Mouse (Mus musculus) spleen, postnatal 4 days (tissue): ENCODE data around the gene Gm20716.

Source experiments
- DNase-seq, 2 experiments: peaks; one replicate each; pipeline ENCODE4 v3.0.0; 2022; ENCODE audit warnings: low spot score in 2 of 2

The Gm20716 gene

DNA sequence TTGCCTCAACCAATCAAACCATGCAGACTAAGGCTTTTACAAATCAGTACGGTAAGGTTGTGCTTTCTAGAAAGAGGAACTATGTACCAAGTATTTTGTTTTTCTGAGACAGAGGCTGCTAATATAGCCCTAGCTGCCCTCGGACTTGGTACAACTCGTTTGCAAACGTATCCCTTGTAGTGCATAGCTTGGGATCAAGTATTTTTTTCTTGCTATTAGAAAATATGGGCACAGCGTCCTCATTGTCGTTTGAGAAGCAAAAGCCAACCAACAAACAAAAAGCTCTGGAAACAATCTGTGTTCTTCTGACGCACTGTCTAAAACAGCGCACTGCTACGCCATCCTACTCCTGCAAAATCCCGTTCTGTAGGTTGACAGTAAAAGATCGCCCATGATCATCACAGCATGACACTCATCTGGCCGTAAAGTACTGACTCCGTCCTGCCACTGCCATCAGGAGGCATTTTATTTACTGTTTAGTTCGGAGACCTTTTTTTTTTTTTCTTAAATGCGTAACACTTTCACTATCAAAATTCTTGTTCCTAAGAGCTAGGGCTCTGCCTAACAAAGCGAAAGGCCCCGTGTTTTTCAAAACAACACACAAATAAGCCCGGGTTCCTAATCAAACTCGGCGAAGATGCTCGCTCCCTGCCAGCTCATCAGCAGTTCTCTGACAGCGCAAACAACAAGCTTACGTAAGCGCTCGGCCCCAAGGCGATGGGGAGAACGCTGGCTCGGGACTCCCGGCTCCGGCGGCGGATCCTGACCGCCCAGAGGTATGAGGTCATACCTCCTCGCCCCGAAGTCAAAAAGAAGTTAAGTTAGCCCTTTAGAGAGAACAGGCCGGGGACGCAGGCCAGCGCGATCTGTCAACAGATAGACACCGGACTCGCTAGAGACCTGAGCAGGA is 793 bp downstream of the Gm20716 start:
- peak in 1 of 2 experiments; percentile 42 for DNase-seq

DNA sequence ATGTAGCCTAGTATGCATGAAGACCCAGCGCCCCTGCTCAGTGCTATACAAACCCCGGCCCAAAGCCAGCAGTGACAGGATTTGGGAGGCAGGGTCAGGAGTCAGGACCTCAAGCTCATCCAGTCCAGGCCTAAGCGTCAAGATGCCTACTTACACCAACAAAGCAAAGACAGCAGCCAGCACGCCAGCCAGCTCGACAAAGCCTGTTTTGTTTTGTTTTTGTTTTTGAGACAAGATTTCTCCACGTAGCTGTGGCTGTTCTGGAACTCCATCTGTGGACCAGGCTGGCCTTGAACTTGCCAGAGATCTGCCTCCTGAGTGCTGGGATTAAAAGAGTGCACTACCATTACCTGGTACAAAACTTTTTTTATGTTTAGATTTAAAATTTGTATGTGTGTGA is 6.8 kb downstream of the Gm20716 start:
- DNase-seq, result no peak

DNA sequence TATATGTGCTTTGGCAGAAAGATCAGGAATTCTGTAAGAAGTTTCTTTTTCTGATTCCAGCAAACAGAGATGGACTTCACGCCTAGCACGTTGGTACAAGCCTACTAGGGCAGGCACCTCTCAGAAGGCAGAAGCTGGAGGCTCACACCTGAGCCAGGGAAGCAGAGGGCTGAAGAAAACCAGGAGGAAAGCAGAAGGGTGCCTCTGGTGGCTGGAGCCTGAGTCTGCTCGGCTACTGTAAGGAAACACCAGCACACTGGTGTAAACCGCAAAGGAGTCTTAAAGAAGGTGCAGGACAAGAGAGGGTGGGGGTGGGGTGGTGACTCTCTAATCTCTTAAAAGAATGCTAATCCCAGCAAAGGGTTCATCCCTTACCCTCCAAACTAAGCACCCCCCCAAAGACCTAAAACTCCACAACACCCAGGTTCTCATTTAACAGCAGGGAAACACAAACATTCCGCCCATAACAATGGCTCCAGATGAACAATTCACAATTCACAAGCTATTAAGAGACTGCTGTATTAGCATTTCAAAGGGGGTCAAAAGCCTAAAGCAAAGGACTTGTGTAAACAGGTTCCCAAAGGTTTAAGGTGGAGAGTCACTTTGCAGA is 16.3 kb downstream of the Gm20716 start:
- DNase-seq, result no peak

DNA sequence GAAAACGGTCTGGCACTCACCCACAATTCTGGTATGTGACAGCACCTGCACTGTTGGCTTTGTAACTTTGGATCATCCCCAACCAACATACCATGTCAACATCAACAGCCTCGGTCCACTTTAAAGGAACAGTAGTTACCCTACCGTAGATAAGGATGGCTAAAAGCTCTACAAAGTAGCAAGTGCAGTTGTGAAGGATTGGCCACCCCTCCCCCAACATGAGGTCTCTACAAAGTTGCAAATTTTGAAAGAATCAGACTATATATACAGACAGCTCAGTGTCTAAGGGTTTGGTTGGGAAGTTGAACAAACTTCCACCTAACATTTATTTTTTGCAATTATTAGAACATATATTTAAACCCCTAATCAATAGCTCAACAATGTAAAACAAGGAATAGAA is 22.3 kb downstream of the Gm20716 start:
- DNase-seq, result no peak

DNA sequence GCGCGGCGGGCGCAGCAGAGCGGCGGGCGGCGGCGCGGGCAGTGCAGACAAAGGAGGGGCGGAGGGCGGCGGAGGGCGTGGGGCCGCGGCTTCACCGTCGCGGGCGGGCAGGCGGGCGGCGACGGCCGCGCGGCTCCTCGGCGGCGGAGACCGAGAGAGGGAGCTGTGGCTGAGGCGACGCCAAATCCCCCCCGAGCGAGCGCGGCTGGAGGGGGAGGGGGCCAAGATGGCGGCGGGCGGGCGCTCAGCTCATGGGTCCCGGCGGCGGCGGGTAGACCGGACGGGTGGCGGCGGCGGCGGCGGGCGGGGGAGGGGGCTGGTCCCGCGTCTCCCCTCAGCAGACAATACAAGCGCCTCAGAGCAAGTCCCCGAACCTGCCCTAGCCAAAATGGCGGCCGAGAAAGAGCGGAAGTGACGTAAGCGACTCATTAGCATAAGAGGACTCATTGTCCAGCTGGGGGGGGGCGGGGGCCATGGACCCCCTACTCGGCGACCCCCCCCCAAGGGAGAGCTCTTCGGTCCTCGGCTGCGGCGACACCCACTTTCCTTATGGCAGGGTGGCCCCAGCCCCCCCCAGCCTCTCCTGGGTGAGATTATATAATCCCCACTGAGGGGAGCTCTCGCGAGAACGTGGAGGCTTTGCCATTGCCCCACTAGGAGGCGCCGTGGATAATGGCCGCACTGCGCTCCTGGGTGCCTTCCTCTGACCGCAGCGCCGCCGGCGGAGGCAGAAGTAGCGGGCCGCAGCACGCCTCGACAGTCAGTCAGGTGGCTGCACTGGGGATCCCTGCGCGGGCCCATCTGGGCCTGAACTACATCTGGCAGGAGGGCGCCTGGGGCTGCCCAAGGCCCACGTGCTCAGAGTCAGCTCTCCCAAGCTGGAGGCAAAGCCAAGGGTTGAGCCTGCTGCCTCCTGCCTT is 23.2 kb downstream of the Gm20716 start, which contains the start of gene Adnp:
Gene Adnp (minus strand): TSS at position 388 of the 920 bp plus-strand sequence.
- DNase-seq, result peak; percentile 95 to 98

DNA sequence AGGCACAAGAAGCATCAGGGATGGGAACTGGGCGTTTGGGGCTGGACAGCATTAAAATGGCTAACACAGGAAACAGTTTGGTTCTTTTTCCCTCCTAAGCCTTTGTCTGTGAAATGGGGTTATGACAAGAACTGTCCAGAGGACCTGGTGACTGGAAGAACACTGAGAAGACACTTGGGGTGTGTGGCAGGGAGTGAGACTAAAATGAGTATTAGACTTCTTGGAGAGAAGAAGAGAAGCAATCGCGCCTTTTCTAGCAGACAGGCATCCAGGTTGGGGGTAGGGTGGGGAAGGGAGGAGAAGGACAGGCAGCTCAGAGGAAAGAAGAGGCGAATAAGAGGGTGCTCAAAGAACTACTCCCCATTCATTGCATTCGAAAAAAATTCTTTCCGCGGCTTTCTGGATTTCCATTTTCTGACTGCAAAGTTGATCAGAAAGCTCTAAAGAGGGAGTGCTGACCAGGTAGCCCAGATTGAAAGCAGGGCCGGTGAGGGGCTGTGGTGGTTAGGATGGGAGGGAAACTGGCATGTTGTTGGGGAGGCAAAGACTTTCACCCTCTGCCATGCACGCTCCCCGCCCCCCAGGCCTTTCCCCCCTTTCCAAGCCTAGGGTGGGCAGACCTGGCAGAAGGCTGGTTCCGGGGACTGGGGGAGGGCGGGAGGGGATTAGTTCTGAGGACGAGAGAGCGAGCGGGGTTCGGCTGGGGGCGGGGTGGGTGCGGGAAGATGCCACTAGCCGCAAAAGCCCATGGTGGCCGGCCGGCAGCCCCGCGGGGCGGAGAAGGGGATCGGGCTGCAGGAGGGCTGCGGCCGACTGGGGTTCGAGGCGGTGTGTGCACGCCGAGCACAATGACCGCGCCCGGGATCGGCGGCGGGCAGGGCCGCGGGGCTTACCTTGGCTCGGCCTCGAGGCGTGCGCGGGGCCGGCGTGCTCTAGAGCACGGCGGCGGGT is 24.2 kb downstream of the Gm20716 start:
- DNase-seq, result peak; percentile 42 to 79

DNA sequence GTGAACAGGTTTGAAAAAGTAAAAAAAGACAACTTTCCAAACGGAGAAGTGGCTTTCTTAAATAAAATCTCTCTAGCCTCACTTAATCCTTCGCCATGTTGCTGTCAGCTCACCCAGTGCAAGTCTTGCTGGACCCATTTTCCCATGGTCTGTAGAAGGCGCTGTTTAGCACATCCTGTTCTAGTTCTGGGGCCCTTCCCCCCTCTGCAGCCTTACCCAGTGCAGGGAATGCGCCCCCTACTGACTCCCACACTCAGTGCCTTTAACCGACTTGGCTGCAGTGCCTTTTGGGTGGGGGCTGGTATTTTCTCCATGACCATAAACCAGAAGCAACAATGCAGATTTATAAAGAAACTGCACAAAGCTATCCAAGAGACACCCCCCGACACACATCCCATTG is 24.9 kb downstream of the Gm20716 start:
- peak; percentile 89 to 94 for DNase-seq

DNA sequence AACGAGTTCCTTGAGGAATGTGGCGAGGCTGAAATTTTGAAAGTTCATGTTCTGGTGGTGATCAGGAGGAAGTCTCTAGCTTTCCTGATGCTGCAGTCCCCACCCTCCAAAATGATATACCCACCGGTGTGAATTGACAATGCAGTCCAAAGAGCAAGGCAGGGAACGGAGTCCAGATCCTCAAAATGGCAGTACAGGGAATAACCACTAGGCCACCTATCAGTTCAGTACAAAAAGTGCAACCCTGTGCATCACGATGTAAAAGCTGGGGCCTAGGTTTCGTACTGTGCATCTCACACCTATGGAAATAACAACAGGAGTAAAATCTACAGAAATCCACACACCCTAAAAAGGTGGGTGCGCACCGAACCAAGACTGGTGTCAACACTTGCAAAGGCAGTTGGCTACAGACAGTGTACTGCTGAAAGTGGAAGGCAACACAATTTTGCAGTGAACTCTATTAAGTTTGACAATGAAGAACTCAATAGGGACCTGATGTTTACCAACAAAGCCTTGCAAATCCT is 25.6 kb downstream of the Gm20716 start:
- DNase-seq, result no peak

DNA sequence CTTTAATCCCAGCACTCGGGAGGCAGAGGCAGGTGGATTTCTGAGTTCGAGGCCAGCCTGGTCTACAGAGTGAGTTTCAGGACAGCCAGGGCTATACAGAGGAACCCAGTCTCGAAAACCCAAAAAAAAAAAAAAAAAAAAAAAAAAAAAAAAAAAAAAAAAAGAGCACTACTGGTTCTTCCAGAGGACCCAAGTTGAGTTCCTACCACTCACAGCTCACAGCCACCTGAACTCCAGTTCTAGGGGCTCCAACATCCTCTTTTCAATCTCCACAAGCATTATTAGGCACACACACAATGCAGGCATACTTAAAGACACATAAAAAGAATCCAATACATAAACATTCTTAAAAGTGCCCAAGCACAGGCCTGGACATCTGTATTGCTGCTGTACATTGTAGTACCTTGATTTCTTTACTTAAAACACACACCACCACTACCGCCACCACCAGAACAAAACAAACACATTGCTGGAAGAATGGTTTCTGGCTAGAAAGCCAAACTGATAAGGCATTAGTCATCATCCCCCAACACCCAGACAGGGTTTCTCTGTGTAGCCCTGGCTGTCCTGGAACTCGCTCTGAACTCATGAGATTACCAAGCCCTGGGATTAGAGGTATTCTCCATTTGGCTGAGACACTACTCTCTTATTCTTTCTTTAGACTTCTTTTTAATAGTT is 30.0 kb downstream of the Gm20716 start:
- DNase-seq, result no peak

DNA sequence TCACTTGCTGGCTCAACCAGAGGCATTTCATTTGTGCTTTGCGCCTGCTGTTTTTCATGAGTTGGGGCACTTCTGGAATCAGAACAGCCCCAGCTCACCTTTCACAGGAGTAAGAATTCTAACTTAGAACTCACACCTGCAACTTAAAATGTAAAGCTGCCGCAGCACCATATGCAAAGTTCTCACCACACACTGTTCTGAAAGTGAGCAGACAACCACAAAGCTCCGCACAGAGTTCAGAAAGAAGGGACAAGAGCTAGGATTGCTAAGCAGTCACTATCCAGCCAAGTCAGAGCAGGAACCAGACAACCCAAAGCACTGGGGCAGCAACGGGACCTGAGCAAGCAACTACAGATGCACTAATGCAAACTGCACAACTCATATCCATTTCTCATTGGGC is 30.7 kb downstream of the Gm20716 start:
- no peak for DNase-seq

DNA sequence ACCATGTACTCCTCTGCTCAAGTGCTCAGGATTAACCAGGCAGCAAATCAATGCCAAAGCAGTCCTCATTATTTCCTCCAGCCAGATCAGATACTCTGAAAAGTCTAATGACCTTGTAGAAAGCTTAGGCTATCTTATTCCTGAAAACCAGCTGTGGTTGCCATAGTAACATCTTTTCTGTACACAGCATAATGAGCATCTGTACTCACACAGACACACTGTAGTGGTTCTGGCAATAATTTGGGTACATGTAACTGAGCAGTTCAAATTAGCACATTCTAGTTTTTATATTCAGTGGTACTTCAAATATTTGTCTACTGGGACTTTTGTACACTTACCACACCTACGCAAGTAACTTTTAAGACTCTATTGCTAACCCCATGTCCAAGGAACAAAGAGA is 31.7 kb downstream of the Gm20716 start:
- DNase-seq, result no peak

DNA sequence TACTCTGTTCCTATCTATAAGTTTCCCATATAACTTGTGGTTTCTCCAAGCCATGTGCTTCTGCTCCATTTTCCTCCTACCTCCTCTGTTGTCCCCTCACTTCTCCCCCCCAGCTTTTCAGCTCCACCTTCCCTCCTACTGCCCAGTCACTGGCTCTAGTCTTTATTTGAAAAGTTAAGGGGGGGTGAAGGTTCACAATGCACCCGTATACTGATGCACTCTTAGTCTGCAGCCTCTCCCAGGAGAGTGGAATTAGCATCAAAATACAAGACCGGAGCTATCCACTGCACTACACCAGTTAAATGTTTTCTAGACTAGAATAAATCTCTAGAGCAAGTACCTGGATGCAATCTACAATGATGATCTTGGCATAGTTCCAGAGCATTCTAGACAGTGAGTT is 34.4 kb downstream of the Gm20716 start:
- DNase-seq, result no peak

DNA sequence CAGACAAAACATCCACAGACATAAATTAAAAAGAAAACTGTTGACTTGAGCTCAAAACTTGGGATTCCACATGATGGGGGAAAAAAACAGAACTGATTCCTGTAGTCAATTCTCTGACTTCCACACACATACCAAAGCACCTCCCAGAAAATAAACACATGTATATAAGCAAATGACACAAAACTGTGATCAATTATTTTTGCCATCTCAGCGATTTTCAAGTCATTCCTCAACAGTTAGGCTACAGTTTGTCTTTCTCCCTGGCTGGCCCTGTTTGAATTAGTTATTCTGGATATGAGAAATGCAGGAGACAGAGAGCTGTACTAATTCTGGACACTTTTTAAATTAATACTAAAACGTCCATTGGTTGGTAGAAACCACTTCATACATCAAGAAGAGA is 36.5 kb downstream of the Gm20716 start:
- no peak for DNase-seq

DNA sequence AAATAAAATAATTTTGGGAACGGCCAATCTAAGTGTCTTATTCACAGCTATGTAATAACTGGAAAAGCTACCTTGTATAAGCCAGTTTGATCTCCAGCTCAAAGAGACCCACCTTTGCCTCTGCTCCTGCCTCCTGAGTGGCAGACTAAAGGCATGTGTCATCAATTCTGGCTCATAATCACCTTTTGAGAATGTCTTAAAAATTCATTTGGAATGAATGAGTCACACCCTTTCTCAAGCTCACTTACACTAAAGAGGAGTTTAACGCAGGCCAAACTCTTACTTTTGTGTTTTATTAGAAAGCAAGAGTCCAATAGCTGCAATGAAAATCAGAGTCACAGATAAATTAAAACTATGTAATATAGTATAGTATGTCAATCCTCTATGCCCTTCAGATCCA is 38.3 kb downstream of the Gm20716 start:
- DNase-seq, result no peak

DNA sequence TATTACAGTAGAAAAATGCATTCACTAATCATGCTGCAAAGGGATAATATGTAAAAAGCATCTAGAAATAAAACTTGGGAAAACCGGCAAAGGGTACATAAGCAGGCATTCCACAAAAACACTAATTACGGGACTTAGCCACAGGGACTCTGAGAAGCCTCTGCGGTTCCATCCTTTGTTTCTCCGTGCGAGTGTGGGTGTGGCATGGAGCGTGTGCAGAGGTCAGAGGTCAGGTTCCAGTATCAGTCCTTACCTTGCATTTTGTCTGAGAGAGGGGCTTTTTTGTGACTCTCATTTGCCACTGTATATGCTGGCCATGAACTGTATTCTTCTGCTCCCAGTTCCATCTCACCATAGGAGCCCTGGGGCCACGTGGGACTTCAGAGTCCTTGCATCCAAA is 54.2 kb downstream of the Gm20716 start:
- DNase-seq, result no peak

DNA sequence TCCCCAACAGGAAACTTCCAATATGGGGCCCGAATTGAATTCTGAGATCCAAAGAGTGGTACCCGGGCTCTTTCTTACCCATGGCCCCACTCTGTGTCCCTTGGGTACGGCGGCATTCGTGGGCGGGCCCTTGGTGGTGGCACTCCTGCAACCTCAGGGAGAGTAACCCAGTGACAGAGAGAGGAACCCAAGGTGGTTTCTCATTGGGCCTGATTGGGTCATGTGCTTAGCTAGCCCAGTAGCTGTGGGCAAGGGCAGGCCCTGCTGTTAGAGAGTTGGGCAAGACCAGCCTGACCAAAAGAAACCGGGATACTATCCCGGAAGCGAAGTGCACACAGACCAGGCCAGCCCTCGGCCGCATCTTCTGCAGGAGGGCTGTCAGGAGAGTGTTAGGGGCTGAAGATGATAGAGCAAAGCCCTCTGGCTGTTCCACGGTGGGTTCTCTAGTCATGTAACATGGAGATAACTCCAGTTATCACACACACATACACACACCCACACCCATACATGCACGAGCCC is 59.9 kb downstream of the Gm20716 start:
- DNase-seq, result peak; percentile 79 to 87

DNA sequence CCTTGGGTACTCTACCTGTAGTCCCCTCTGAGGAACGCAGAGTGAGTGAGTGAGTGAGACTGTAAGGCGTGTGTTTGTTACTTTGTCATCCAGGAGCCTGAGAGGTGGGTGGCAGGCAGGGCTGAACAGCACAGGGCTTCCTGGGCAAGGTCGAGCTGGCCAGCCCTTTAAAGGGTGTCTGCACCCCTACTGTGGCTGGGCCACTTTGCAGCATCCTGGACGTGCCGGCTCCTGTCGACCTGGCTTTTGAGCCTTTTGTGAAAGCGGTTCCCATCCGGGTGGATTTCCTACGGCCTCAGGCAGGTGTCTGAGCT is 60.4 kb downstream of the Gm20716 start:
- DNase-seq, result no peak

DNA sequence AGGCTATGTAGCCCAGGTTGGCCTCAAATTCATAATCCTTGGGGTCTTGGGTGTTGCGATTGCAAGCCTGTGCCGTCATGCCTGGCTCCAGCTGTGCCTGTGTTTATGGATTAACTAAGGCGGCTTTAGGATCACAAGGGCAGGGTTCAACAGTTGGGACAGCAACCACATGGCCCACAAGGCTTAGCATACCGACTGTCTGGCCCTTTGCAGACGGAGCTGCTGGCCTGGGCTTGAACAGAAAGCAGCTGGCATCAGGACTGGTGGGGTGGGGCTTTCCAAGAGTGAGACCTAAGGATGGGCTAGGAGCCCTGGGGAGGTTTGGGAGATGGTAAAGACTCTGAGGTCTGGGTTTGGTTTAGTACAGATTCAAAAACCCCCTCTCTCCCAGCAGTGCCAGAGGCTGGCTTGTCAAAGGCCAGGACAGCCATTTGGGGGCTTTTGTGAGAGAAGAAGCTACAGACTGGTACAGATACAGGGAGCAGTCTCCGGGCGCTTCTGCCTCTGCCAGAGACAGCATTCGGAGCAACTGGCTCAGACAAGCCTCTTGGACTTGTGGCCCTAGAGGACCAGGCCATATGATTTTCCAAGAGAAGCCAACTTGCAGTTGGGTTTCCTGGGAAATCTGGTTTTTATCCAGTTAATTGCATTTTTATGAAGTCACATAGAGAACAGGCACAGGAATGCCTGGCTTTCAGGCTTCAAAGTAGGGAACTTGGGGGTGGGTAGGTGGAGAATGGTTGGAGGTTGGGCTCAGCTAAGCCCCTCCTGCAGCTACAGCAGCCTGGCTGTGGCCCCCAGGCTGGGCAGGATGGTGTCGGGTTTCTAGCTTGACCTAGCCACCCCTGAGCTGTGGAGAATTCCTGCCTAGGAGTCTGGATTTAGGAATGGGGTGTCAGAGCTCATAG is 61.0 kb downstream of the Gm20716 start:
- no peak for DNase-seq

DNA sequence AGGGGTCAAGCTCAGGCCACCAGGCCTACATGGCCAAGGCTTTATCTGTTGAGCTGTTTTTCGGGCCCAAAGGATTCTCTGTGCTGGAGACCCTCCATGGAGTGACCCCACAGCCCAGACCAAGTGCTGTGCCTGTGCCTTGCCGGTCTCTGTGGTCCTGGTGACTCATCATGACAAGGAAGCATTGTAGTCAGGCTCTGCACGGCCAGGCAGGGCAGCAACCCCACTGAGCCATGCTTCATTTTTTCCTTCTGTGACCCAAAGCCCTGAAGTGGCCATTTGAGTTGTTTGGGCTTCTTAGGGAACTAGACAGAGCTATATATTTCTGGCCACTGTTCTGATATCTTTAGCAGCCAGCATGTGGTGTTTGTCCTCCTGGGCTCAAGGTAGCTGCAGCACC is 62.4 kb downstream of the Gm20716 start:
- no peak for DNase-seq
